Mouse (Mus musculus) liver, adult 2 months (tissue): ENCODE data around the gene Fbxw11. TPM values are rescaled to one million over a fixed set of nuclear protein-coding genes. Genes with fewer than 3 reads are reported as not detected.

Experiments
- DNase-seq: peaks from one replicate; pipeline ENCODE4 v3.0.0-alpha.2; 2011; ENCODE audit warnings: low read depth, low spot score; ENCODE audit errors: extremely low read depth
- H3K27ac ChIP-seq: fragments of 200-500 bp; replicated peaks from 2 replicates; pipeline ENCODE4 v1.5.1; 2012; ENCODE audit warnings: low read depth, mild to moderate bottlenecking, control low read depth, inconsistent platforms, low read length; ENCODE audit not compliant: insufficient read depth
- H3K27me3 ChIP-seq: fragments of 200-500 bp; 2 replicates; pipeline ENCODE4 v1.6.1; 2012; ENCODE audit warnings: mild to moderate bottlenecking, moderate library complexity, low read length, inconsistent platforms; ENCODE audit not compliant: control insufficient read depth, insufficient read depth
- H3K36me3 ChIP-seq: fragments of 200-500 bp; 2 replicates; pipeline ENCODE4 v1.6.1; 2012; ENCODE audit warnings: low read length, inconsistent platforms; ENCODE audit not compliant: control insufficient read depth, insufficient read depth
- H3K4me1 ChIP-seq: fragments of 200-500 bp; 2 replicates; pipeline ENCODE4 v1.6.1; 2011; ENCODE audit warnings: low read length; ENCODE audit not compliant: control insufficient read depth, insufficient read depth
- H3K4me3 ChIP-seq: fragments of 200-500 bp; 2 replicates; pipeline ENCODE4 v1.5.1; 2011; ENCODE audit warnings: low read depth, mild to moderate bottlenecking, control low read depth, low read length, moderate library complexity; ENCODE audit not compliant: insufficient read depth
- H3K79me2 ChIP-seq: fragments of 200-500 bp; 2 replicates; pipeline ENCODE4 v1.6.1; 2012; ENCODE audit warnings: inconsistent platforms, mild to moderate bottlenecking, low read length, moderate library complexity; ENCODE audit not compliant: control insufficient read depth, insufficient read depth
- H3K9ac ChIP-seq: fragments of 200-500 bp; 2 replicates; pipeline ENCODE4 v1.6.1; 2012; ENCODE audit warnings: low read depth, mild to moderate bottlenecking, control low read depth, inconsistent platforms, low read length
- CTCF ChIP-seq: fragments of 200-500 bp; IDR thresholded peaks from 2 replicates; pipeline ENCODE4 v1.5.1; 2011; ENCODE audit warnings: low read depth, low read length, control low read depth
- POLR2A ChIP-seq: fragments of 200-500 bp; IDR thresholded peaks from 2 replicates; pipeline ENCODE4 v1.6.1; 2011; ENCODE audit warnings: low read length, control low read depth; ENCODE audit not compliant: insufficient read depth; ENCODE audit errors: extremely low read depth
- WGBS: fragments of 180-500 bp; shearing (Covaris S2); methylation state at CpG from one replicate; pipeline ENCODE4 v1.1.7; 2018; 5-methylcytosine and 5-hydroxymethylcytosine counted together
- polyA plus RNA-seq: library from polyadenylated mRNA; depleted of rRNA; stranded (reverse); fragments of >200 nt; gene quantifications from 2 replicates; pipeline ENCODE4 v1.2.3, GENCODE M21; 2012
- total RNA-seq: library from RNA; depleted of rRNA; stranded (reverse); fragments of >200 nt; gene quantifications from 2 replicates; pipeline ENCODE4 v1.2.3, GENCODE M21; 2014

Fbxw11 gene
- total and polyA plus RNA-seq, 2 experiments = 20.8 to 22.5 TPM

- Histone ChIP-seq H3K79me2 (peaks cover 29% of the 10 kb centered on the region), H3K27ac (no peak overlapping the region), H3K36me3 (no peaks in the 10 kb centered on the region; the same call in 1 of the 2 replicates), H3K9ac (no peak overlapping the region), H3K4me3 (no peak overlapping the region), H3K27me3 (no peaks in the 10 kb centered on the region), H3K4me1 (peaks cover 30% of the 10 kb centered on the region)
- TF ChIP-seq POLR2A = no peak
- WGBS = 73% methylated on average over 1 of the region's 1 CpGs
- no peak for DNase-seq
These were observed 9.2 kb downstream of the Fbxw11 start for GRCm38 (mm10) chr11:32651723-32652122.

- Histone ChIP-seq H3K4me3 (no peak overlapping the region), H3K4me1 (no peaks in the 10 kb centered on the region; the same call in none of the 2 replicates), H3K9ac (no peak overlapping the region), H3K27me3 (no peaks in the 10 kb centered on the region), H3K27ac (no peak overlapping the region), H3K79me2 (peaks cover 31% of the 10 kb centered on the region), H3K36me3 (no peaks in the 10 kb centered on the region)
- 80% methylated on average over 1 of the region's 1 CpGs for WGBS
- DNase-seq = no peak
- TF ChIP-seq POLR2A = no peak
- no peak for TF ChIP-seq CTCF
These were observed 19.6 kb downstream of the Fbxw11 start for GRCm38 (mm10) chr11:32662082-32662656.

GRCm38 (mm10) chr11:32665639-32666038 lies 23.1 kb downstream of the Fbxw11 start:
- no peak overlapping the region for H3K4me3 ChIP-seq

GRCm38 (mm10) chr11:32666983-32667382 lies 24.5 kb downstream of the Fbxw11 start:
- Histone ChIP-seq H3K27ac (no peak overlapping the region), H3K36me3 (no peaks in the 10 kb centered on the region), H3K27me3 (no peaks in the 10 kb centered on the region), H3K9ac (no peak overlapping the region), H3K79me2 (peaks cover 54% of the 10 kb centered on the region), H3K4me1 (peaks cover 6% of the 10 kb centered on the region), H3K4me3 (no peak overlapping the region)
- TF ChIP-seq POLR2A (no peak), CTCF (no peak)
- no peak for DNase-seq

More at GRCm38 (mm10) chr11:32665639-32666038, 23.1 kb downstream of the Fbxw11 start:
- TF ChIP-seq CTCF (no peak), POLR2A (no peak)
- H3K36me3 ChIP-seq = no peaks in the 10 kb centered on the region
- no peak overlapping the region for H3K9ac ChIP-seq
- no peak for DNase-seq
- 84% methylated on average over 3 of the region's 3 CpGs for WGBS
- H3K27ac ChIP-seq = no peak overlapping the region
- peaks cover 2% of the 10 kb centered on the region for H3K4me1 ChIP-seq
- peaks cover 49% of the 10 kb centered on the region for H3K79me2 ChIP-seq
- no peaks in the 10 kb centered on the region for H3K27me3 ChIP-seq

- Histone ChIP-seq H3K27me3 (no peaks in the 10 kb centered on the region), H3K36me3 (no peaks in the 10 kb centered on the region), H3K27ac (no peak overlapping the region), H3K4me3 (no peak overlapping the region), H3K79me2 (peaks cover 48% of the 10 kb centered on the region), H3K4me1 (peaks cover 9% of the 10 kb centered on the region; the same call in 1 of the 2 replicates), H3K9ac (no peak overlapping the region)
- TF ChIP-seq CTCF (no peak), POLR2A (no peak)
- WGBS = 59% methylated on average over 4 of the region's 4 CpGs
- no peak for DNase-seq
These were observed 29.0 kb downstream of the Fbxw11 start for GRCm38 (mm10) chr11:32671480-32671879.

- Histone ChIP-seq H3K36me3 (no peaks in the 10 kb centered on the region), H3K27ac (no peak overlapping the region), H3K79me2 (peaks cover 35% of the 10 kb centered on the region; the same call in 1 of the 2 replicates), H3K27me3 (no peaks in the 10 kb centered on the region), H3K4me1 (peaks cover 16% of the 10 kb centered on the region), H3K4me3 (no peak overlapping the region), H3K9ac (no peak overlapping the region)
- 84% methylated on average over 3 of the region's 3 CpGs for WGBS
- no peak for DNase-seq
- no peak for TF ChIP-seq CTCF
- no peak for TF ChIP-seq POLR2A
These were observed 34.3 kb downstream of the Fbxw11 start for GRCm38 (mm10) chr11:32676777-32677176.
